Mouse (Mus musculus) stomach, embryonic 14.5 days (tissue): ENCODE measurements around the gene Lamb3. TPM values are rescaled to one million over a fixed set of nuclear protein-coding genes. Genes with fewer than 3 reads are reported as not detected.
A peak's percentile ranks its signal among the peaks of the same experiment; 100 is the strongest.

Experiments used
- ATAC-seq: fragments of 200-750 bp; cut with Nextera tagmentation; 2 replicates; pipeline ENCODE4 v1.8.0; 2017; ENCODE audit warnings: low read depth, moderate TSS enrichment; ENCODE audit not compliant: insufficient number of reproducible peaks, insufficient read depth, low FRiP score
- H3K27ac ChIP-seq: fragments of 300-500 bp; sonication (generic); 2 replicates; pipeline ENCODE4 v1.5.1; 2014; ENCODE audit warnings: mild to moderate bottlenecking, low read length, moderate library complexity, mixed read lengths
- H3K27me3 ChIP-seq: fragments of 300-500 bp; sonication (generic); 2 replicates; pipeline ENCODE4 v1.6.1; 2014; ENCODE audit warnings: low read length, control low read depth, mixed read lengths; ENCODE audit not compliant: control insufficient read depth, insufficient read depth
- H3K36me3 ChIP-seq: fragments of 300-500 bp; sonication (generic); 2 replicates; pipeline ENCODE4 v1.6.1; 2014; ENCODE audit warnings: mild to moderate bottlenecking, control low read depth, low read length, moderate library complexity, mixed read lengths; ENCODE audit not compliant: control insufficient read depth, insufficient read depth
- H3K4me1 ChIP-seq: fragments of 300-500 bp; sonication (generic); 2 replicates; pipeline ENCODE4 v1.6.1; 2014; ENCODE audit warnings: low read length, control low read depth, mixed read lengths; ENCODE audit not compliant: control insufficient read depth, insufficient read depth
- H3K4me2 ChIP-seq: fragments of 300-500 bp; sonication (generic); replicated peaks from 2 replicates; pipeline ENCODE4 v1.6.1; 2014; ENCODE audit warnings: low read depth, low read length, control low read depth
- H3K4me3 ChIP-seq: fragments of 300-500 bp; sonication (generic); 2 replicates; pipeline ENCODE4 v1.5.1; 2014; ENCODE audit warnings: low read depth, low read length, control low read depth
- H3K9ac ChIP-seq: fragments of 300-500 bp; sonication (generic); replicated peaks from 2 replicates; pipeline ENCODE4 v1.6.1; 2014; ENCODE audit warnings: low read depth, mild to moderate bottlenecking, control low read depth, low read length, moderate library complexity, mixed read lengths
- H3K9me3 ChIP-seq: fragments of 300-500 bp; sonication (generic); 2 replicates; pipeline ENCODE4 v1.6.1; 2016; ENCODE audit warnings: low read depth, low read length, control low read depth; ENCODE audit not compliant: control insufficient read depth
- WGBS: fragments of 180-500 bp; shearing (Covaris S2); extraction: QIAGEN DNeasy Blood & Tissue Kit; methylation state at CpG from one replicate; pipeline ENCODE4 v1.1.7; 2014; 5-methylcytosine and 5-hydroxymethylcytosine counted together
- polyA plus RNA-seq: library from polyadenylated mRNA; unstranded; fragments of >200 nt; fragmentation: Nextera tagmentation; extraction: Ambion mirVana; gene quantifications from 2 replicates; pipeline ENCODE4 v1.2.1, GENCODE M21; 2014

Gene Lamb3
- polyA plus RNA-seq, 1 experiment from 2014 or later, result 9.7 TPM

- no peaks in the 10 kb centered on the region for H3K27me3 ChIP-seq
- H3K4me3 ChIP-seq, result no peak overlapping the region
- H3K27ac ChIP-seq, result 0 out of 2 replicates have a peak overlapping the region, but pooled peaks have one; percentile 7
- no peak overlapping the region for H3K9ac ChIP-seq
- H3K4me2 ChIP-seq, result no peak overlapping the region
- H3K36me3 ChIP-seq, result no peaks in the 10 kb centered on the region
- H3K4me1 ChIP-seq, result 0 out of 2 replicates have a peak, but pooled peaks cover 2% of the 10 kb centered on the region
- no peak for ATAC-seq
- H3K9me3 ChIP-seq, result no peaks in the 10 kb centered on the region
These were observed 48.7 kb downstream of the Lamb3 start for GRCm38 (mm10) chr1:193256289-193256577.

GRCm38 (mm10) chr1:193256621-193257098, 49.2 kb downstream of the Lamb3 start:
- 0 out of 2 replicates have a peak overlapping the region, but pooled peaks have one; percentile 7 for H3K27ac ChIP-seq
- H3K9me3 ChIP-seq, result no peaks in the 10 kb centered on the region
- H3K9ac ChIP-seq, result no peak overlapping the region
- H3K27me3 ChIP-seq, result no peaks in the 10 kb centered on the region
- no peak for ATAC-seq
- 0 out of 2 replicates have a peak, but pooled peaks cover 2% of the 10 kb centered on the region for H3K4me1 ChIP-seq
- H3K4me2 ChIP-seq, result no peak overlapping the region
- WGBS, result 42% methylated on average over 5 of the region's 5 CpGs
- no peak overlapping the region for H3K4me3 ChIP-seq
- no peaks in the 10 kb centered on the region for H3K36me3 ChIP-seq

GRCm38 (mm10) chr1:193259559-193259958, 52.1 kb downstream of the Lamb3 start:
- Histone ChIP-seq H3K36me3 (no peaks in the 10 kb centered on the region), H3K9me3 (no peaks in the 10 kb centered on the region), H3K4me1 (0 out of 2 replicates have a peak, but pooled peaks cover 2% of the 10 kb centered on the region), H3K4me3 (no peak overlapping the region), H3K27me3 (no peaks in the 10 kb centered on the region), H3K4me2 (no peak overlapping the region), H3K9ac (no peak overlapping the region), H3K27ac (no peak overlapping the region)
- no peak for ATAC-seq
- WGBS, result 72% methylated on average over 9 of the region's 9 CpGs

- H3K9ac ChIP-seq, result no peak overlapping the region
These were observed 54.5 kb downstream of the Lamb3 start for GRCm38 (mm10) chr1:193261897-193262548.

GRCm38 (mm10) chr1:193263026-193263907, 55.8 kb downstream of the Lamb3 start:
- H3K9me3 ChIP-seq, result no peaks in the 10 kb centered on the region
- no peak overlapping the region for H3K4me2 ChIP-seq
- no peaks in the 10 kb centered on the region for H3K36me3 ChIP-seq
- no peak overlapping the region for H3K4me3 ChIP-seq
- H3K27ac ChIP-seq, result no peak overlapping the region
- no peak for ATAC-seq
- 81% methylated on average over 8 of the region's 8 CpGs for WGBS
- H3K4me1 ChIP-seq, result no peaks in the 10 kb centered on the region
- H3K27me3 ChIP-seq, result no peaks in the 10 kb centered on the region
- no peak overlapping the region for H3K9ac ChIP-seq

More at GRCm38 (mm10) chr1:193261897-193262548, 54.5 kb downstream of the Lamb3 start:
- ATAC-seq, result no peak
- Histone ChIP-seq H3K4me3 (no peak overlapping the region), H3K9me3 (no peaks in the 10 kb centered on the region), H3K4me1 (0 out of 2 replicates have a peak, but pooled peaks cover under 1% of the 10 kb centered on the region), H3K36me3 (no peaks in the 10 kb centered on the region), H3K27ac (no peak overlapping the region), H3K4me2 (no peak overlapping the region), H3K27me3 (no peaks in the 10 kb centered on the region)
- WGBS, result 60% methylated on average over 7 of the region's 7 CpGs

GRCm38 (mm10) chr1:193263955-193264598, 56.6 kb downstream of the Lamb3 start, which contains the start of gene Hsd11b1:
Gene Hsd11b1, minus strand, starts transcription at chr1:193264075.
- Histone ChIP-seq H3K36me3 (no peaks in the 10 kb centered on the region), H3K4me2 (no peak within 1 kb of the TSS), H3K4me1 (no peaks in the 10 kb centered on the region), H3K9me3 (no peaks in the 10 kb centered on the region), H3K4me3 (no peak within 1 kb of the TSS), H3K27ac (no peak within 1 kb of the TSS), H3K27me3 (no peaks in the 10 kb centered on the region), H3K9ac (no peak within 1 kb of the TSS)
- 65% methylated on average over 5 of the region's 5 CpGs for WGBS
- no peak for ATAC-seq

- Histone ChIP-seq H3K4me1 (no peaks in the 10 kb centered on the region), H3K4me3 (no peak overlapping the region), H3K4me2 (no peak overlapping the region), H3K27me3 (no peaks in the 10 kb centered on the region), H3K9ac (no peak overlapping the region), H3K9me3 (no peaks in the 10 kb centered on the region), H3K27ac (no peak overlapping the region), H3K36me3 (no peaks in the 10 kb centered on the region)
- no peak for ATAC-seq
These were observed 58.2 kb downstream of the Lamb3 start for GRCm38 (mm10) chr1:193265734-193266133.

GRCm38 (mm10) chr1:193270965-193271763, 63.7 kb downstream of the Lamb3 start:
- Histone ChIP-seq H3K27ac (no peak overlapping the region), H3K4me2 (peak overlapping the region; percentile 70), H3K4me3 (no peak overlapping the region), H3K27me3 (no peaks in the 10 kb centered on the region), H3K4me1 (peaks cover 12% of the 10 kb centered on the region; the same call in 1 of the 2 replicates), H3K9me3 (no peaks in the 10 kb centered on the region), H3K9ac (no peak overlapping the region), H3K36me3 (no peaks in the 10 kb centered on the region)
- 47% methylated on average over 6 of the region's 6 CpGs for WGBS
- ATAC-seq, result no peak
